Mouse (Mus musculus): ENCODE measurements around the gene Gm10409.
"Not testable (repeated sequence)": the region's sequence is repeated elsewhere in the genome, so short reads cannot be mapped to it uniquely, and the experiment has no call there.

- not testable (repeated sequence) for TF ChIP-seq POLR2A (IDR thresholded peaks at IDR 0.05; ENCODE audit: extremely low read depth, insufficient read depth, low read length); CTCF (IDR thresholded peaks at IDR 0.05; ENCODE audit: low read depth, low read length)
These were observed at the start of gene Gm10409 for GRCm38 (mm10) chr14:3412314-3412713.
